13 mouse cellular contexts compared by ENCODE assay signal in genomic region chr5:75266871-75267270, GRCm38 (mm10).
"Had no signal": no experiment of that assay in that cellular context is flagged by ENCODE, and none has a peak within 500 bp of the region (broad histone marks: within the 10 kb centered on the region; RNA-seq: fewer than 3 reads in every experiment).

No protein-coding gene starts in this region.

- H3K36me3 ChIP-seq: hindbrain, embryonic 15.5 days; liver, embryonic 13.5 days; stomach, embryonic 15.5 days had no signal

- H3K9ac ChIP-seq: hindbrain, embryonic 15.5 days; liver, embryonic 13.5 days; liver, postnatal 0 days; stomach, embryonic 15.5 days had no signal

- H3K9me3 ChIP-seq: hindbrain, embryonic 15.5 days; liver, embryonic 13.5 days; stomach, embryonic 15.5 days had no signal

- H3K27me3 ChIP-seq: hindbrain, embryonic 15.5 days; liver, embryonic 13.5 days; stomach, embryonic 15.5 days had no signal

- H3K27ac ChIP-seq: hindbrain, embryonic 15.5 days; left cerebral cortex, adult 2 months; liver, embryonic 13.5 days; macrophage; stomach, embryonic 15.5 days had no signal

- H3K4me3 ChIP-seq: hindbrain, embryonic 15.5 days; left cerebral cortex, adult 2 months; liver, embryonic 13.5 days; megakaryocyte, embryonic 14.5 days; stomach, embryonic 15.5 days had no signal

- H3K4me1 ChIP-seq: hindbrain, embryonic 15.5 days; stomach, embryonic 15.5 days had no signal

- ATAC-seq: intestine, embryonic 16.5 days; liver, postnatal 0 days; lung, postnatal 0 days had no signal

- DNase-seq: liver; liver, embryonic 13.5 days; liver, postnatal 0 days; right cerebral cortex, postnatal 14 days; thymus, adult 2 months; thymus, postnatal 25 days had no signal

- H3K4me2 ChIP-seq: hindbrain, embryonic 15.5 days; liver, embryonic 13.5 days; stomach, embryonic 15.5 days had no signal
